Mouse (Mus musculus): ENCODE measurements around the gene Arhgap9. TPM values are rescaled to one million over a fixed set of nuclear protein-coding genes. Genes with fewer than 3 reads are reported as not detected.

The Arhgap9 gene
- polyA plus RNA-seq, 1 experiment from 2014 or later: 1.8 TPM

- Histone ChIP-seq H3K9me3 (no peaks in the 10 kb centered on the region), H3K4me1 (replicated peaks) (peaks cover 10% of the 10 kb centered on the region; the same call in 1 of the 2 replicates), H3K36me3 (peaks cover 57% of the 10 kb centered on the region), H3K27ac (peak overlapping the region; percentile 69; the same call in 1 of the 2 replicates), H3K27me3 (ENCODE audit: insufficient read depth, poor library complexity, severe bottlenecking) (peaks cover 45% of the 10 kb centered on the region), H3K4me3 (peak overlapping the region; percentile 44)
- WGBS: 23% methylated on average over 31 of the region's 31 CpGs
- DNase-seq (ENCODE audit: low spot score): peak; percentile 59
Observed at GRCm38 (mm10) chr10:127332211-127332874, 10.6 kb downstream of the Arhgap9 start.

GRCm38 (mm10) chr10:127333152-127333551 is 11.4 kb downstream of the Arhgap9 start:
- H3K9me3 ChIP-seq: no peaks in the 10 kb centered on the region
- peaks cover 40% of the 10 kb centered on the region for H3K27me3 ChIP-seq (ENCODE audit: insufficient read depth, poor library complexity, severe bottlenecking)
- WGBS: 60% methylated on average over 5 of the region's 5 CpGs
- H3K27ac ChIP-seq: no peak overlapping the region
- DNase-seq (ENCODE audit: low spot score): no peak
- peaks cover 10% of the 10 kb centered on the region; the same call in 1 of the 2 replicates for H3K4me1 ChIP-seq (replicated peaks)
- no peak overlapping the region for H3K4me3 ChIP-seq
- H3K36me3 ChIP-seq: peaks cover 57% of the 10 kb centered on the region

GRCm38 (mm10) chr10:127335271-127335670 is 13.5 kb downstream of the Arhgap9 start:
- 82% methylated on average over 1 of the region's 1 CpGs for WGBS
- H3K9me3 ChIP-seq: no peaks in the 10 kb centered on the region
- H3K36me3 ChIP-seq: peaks cover 52% of the 10 kb centered on the region
- H3K4me3 ChIP-seq: no peak overlapping the region
- DNase-seq (ENCODE audit: low spot score): no peak
- H3K4me1 ChIP-seq (replicated peaks): peaks cover 28% of the 10 kb centered on the region
- peaks cover 35% of the 10 kb centered on the region for H3K27me3 ChIP-seq (ENCODE audit: insufficient read depth, poor library complexity, severe bottlenecking)
- no peak overlapping the region for H3K27ac ChIP-seq

- Histone ChIP-seq H3K27me3 (ENCODE audit: insufficient read depth, poor library complexity, severe bottlenecking) (peaks cover 35% of the 10 kb centered on the region), H3K36me3 (peaks cover 35% of the 10 kb centered on the region), H3K4me3 (no peak overlapping the region), H3K27ac (no peak overlapping the region), H3K4me1 (replicated peaks) (peaks cover 43% of the 10 kb centered on the region), H3K9me3 (no peaks in the 10 kb centered on the region)
- no peak for DNase-seq (ENCODE audit: low spot score)
- WGBS: 69% methylated on average over 5 of the region's 5 CpGs
Observed at GRCm38 (mm10) chr10:127336952-127337351, 15.2 kb downstream of the Arhgap9 start.

- H3K4me1 ChIP-seq (replicated peaks): peaks cover 43% of the 10 kb centered on the region
- no peak overlapping the region for H3K4me3 ChIP-seq
- H3K36me3 ChIP-seq: peaks cover 30% of the 10 kb centered on the region
- H3K9me3 ChIP-seq: no peaks in the 10 kb centered on the region
- peaks cover 35% of the 10 kb centered on the region for H3K27me3 ChIP-seq (ENCODE audit: insufficient read depth, poor library complexity, severe bottlenecking)
- DNase-seq (ENCODE audit: low spot score): no peak
- no peak overlapping the region for H3K27ac ChIP-seq
- WGBS: 85% methylated on average over 6 of the region's 6 CpGs
Observed at GRCm38 (mm10) chr10:127337536-127338099, 15.9 kb downstream of the Arhgap9 start.

GRCm38 (mm10) chr10:127338930-127339682 is 17.3 kb downstream of the Arhgap9 start:
- Histone ChIP-seq H3K9me3 (no peaks in the 10 kb centered on the region), H3K27ac (peak overlapping the region; percentile 90), H3K4me1 (replicated peaks) (peaks cover 41% of the 10 kb centered on the region), H3K4me3 (peak overlapping the region; percentile 60), H3K36me3 (peaks cover 19% of the 10 kb centered on the region), H3K27me3 (ENCODE audit: insufficient read depth, poor library complexity, severe bottlenecking) (peaks cover 35% of the 10 kb centered on the region)
- WGBS: 1% methylated on average over 31 of the region's 31 CpGs
- peak; percentile 90 for DNase-seq (ENCODE audit: low spot score)

GRCm38 (mm10) chr10:127339683-127340576 is 18.2 kb downstream of the Arhgap9 start:
- peaks cover 14% of the 10 kb centered on the region; the same call in 1 of the 2 replicates for H3K36me3 ChIP-seq
- H3K4me1 ChIP-seq (replicated peaks): peaks cover 41% of the 10 kb centered on the region
- 1% methylated on average over 42 of the region's 42 CpGs for WGBS
- H3K27ac ChIP-seq: peak overlapping the region; percentile 90
- no peaks in the 10 kb centered on the region for H3K9me3 ChIP-seq
- H3K27me3 ChIP-seq (ENCODE audit: insufficient read depth, poor library complexity, severe bottlenecking): peaks cover 35% of the 10 kb centered on the region
- peak; percentile 83 for DNase-seq (ENCODE audit: low spot score)
- H3K4me3 ChIP-seq: peak overlapping the region; percentile 60

GRCm38 (mm10) chr10:127340577-127341359 is 19.0 kb downstream of the Arhgap9 start:
- Histone ChIP-seq H3K4me3 (peak overlapping the region; percentile 60), H3K27me3 (ENCODE audit: insufficient read depth, poor library complexity, severe bottlenecking) (peaks cover 35% of the 10 kb centered on the region), H3K27ac (peak overlapping the region; percentile 90), H3K4me1 (replicated peaks) (peaks cover 41% of the 10 kb centered on the region), H3K36me3 (peaks cover 14% of the 10 kb centered on the region; the same call in 1 of the 2 replicates), H3K9me3 (no peaks in the 10 kb centered on the region)
- WGBS: under 1% methylated on average over 27 of the region's 27 CpGs
- DNase-seq (ENCODE audit: low spot score): peak; percentile 81

- H3K36me3 ChIP-seq: peaks cover 9% of the 10 kb centered on the region; the same call in 1 of the 2 replicates
- H3K27me3 ChIP-seq (ENCODE audit: insufficient read depth, poor library complexity, severe bottlenecking): peaks cover 35% of the 10 kb centered on the region
- WGBS: 0% methylated on average over 10 of the region's 11 CpGs
- H3K9me3 ChIP-seq: no peaks in the 10 kb centered on the region
- peaks cover 41% of the 10 kb centered on the region for H3K4me1 ChIP-seq (replicated peaks)
- peak overlapping the region; percentile 60 for H3K4me3 ChIP-seq
- peak; percentile 48 for DNase-seq (ENCODE audit: low spot score)
- peak overlapping the region; percentile 90 for H3K27ac ChIP-seq
Observed at GRCm38 (mm10) chr10:127341360-127341690, 19.6 kb downstream of the Arhgap9 start.

GRCm38 (mm10) chr10:127341891-127342639 is 20.3 kb downstream of the Arhgap9 start, which contains the start of gene Gli1:
TSS of gene Gli1 (minus strand) at chr10:127341974.
- WGBS: under 1% methylated on average over 29 of the region's 29 CpGs
- Histone ChIP-seq H3K27me3 (ENCODE audit: insufficient read depth, poor library complexity, severe bottlenecking) (peaks cover 35% of the 10 kb centered on the region), H3K27ac (peak within 1 kb of the TSS; percentile 90), H3K4me1 (replicated peaks) (peaks cover 41% of the 10 kb centered on the region), H3K4me3 (peak within 1 kb of the TSS; percentile 60), H3K36me3 (peaks cover 3% of the 10 kb centered on the region; the same call in 1 of the 2 replicates), H3K9me3 (no peaks in the 10 kb centered on the region)
- peak; percentile 87 for DNase-seq (ENCODE audit: low spot score)

GRCm38 (mm10) chr10:127343029-127343428 is 21.3 kb downstream of the Arhgap9 start:
- Histone ChIP-seq H3K36me3 (no peaks in the 10 kb centered on the region), H3K27ac (no peak overlapping the region), H3K4me3 (no peak overlapping the region), H3K27me3 (ENCODE audit: insufficient read depth, poor library complexity, severe bottlenecking) (peaks cover 33% of the 10 kb centered on the region), H3K4me1 (replicated peaks) (peaks cover 41% of the 10 kb centered on the region), H3K9me3 (no peaks in the 10 kb centered on the region)
- 72% methylated on average over 3 of the region's 3 CpGs for WGBS
- DNase-seq (ENCODE audit: low spot score): no peak
